Mouse (Mus musculus) kidney, embryonic 15.5 days (tissue): ENCODE results near the gene D6Ertd527e. TPM values are rescaled to one million over a fixed set of nuclear protein-coding genes. Genes with fewer than 3 reads are reported as not detected.
A peak's percentile ranks its signal among the peaks of the same experiment; 100 is the strongest.
"Not testable (repeated sequence)": the region's sequence is repeated elsewhere in the genome, so short reads cannot be mapped to it uniquely, and the experiment has no call there.

Source experiments
- ATAC-seq: fragments of 200-750 bp; cut with Nextera tagmentation; replicated peaks from 2 replicates; pipeline ENCODE4 v1.8.0; 2017; ENCODE audit warnings: moderate TSS enrichment; ENCODE audit not compliant: low FRiP score
- H3K27ac ChIP-seq: fragments of 300-500 bp; sonication (generic); 2 replicates; pipeline ENCODE4 v1.5.1; 2015; ENCODE audit warnings: mild to moderate bottlenecking, inconsistent platforms
- H3K27me3 ChIP-seq: fragments of 300-500 bp; sonication (generic); 2 replicates; pipeline ENCODE4 v1.6.1; 2015; ENCODE audit warnings: inconsistent platforms
- H3K36me3 ChIP-seq: fragments of 300-500 bp; sonication (generic); 2 replicates; pipeline ENCODE4 v1.6.1; 2015; ENCODE audit warnings: inconsistent platforms
- H3K4me1 ChIP-seq: fragments of 300-500 bp; sonication (generic); 2 replicates; pipeline ENCODE4 v1.6.1; 2015; ENCODE audit warnings: inconsistent platforms
- H3K4me2 ChIP-seq: fragments of 300-500 bp; sonication (generic); 2 replicates; pipeline ENCODE4 v1.6.1; 2015; ENCODE audit warnings: moderate library complexity, mild to moderate bottlenecking, inconsistent platforms
- H3K4me3 ChIP-seq: fragments of 300-500 bp; sonication (generic); replicated peaks from 2 replicates; pipeline ENCODE4 v1.5.1; 2015; ENCODE audit warnings: mild to moderate bottlenecking, inconsistent platforms
- H3K9ac ChIP-seq: fragments of 300-500 bp; sonication (generic); 2 replicates; pipeline ENCODE4 v1.6.1; 2015; ENCODE audit warnings: mild to moderate bottlenecking, inconsistent platforms
- H3K9me3 ChIP-seq: fragments of 300-500 bp; sonication (generic); replicated peaks from 2 replicates; pipeline ENCODE4 v1.6.1; 2016; ENCODE audit warnings: inconsistent platforms
- WGBS: fragments of 180-500 bp; shearing (Covaris S2); methylation state at CpG from one replicate; pipeline ENCODE4 v1.1.7; 2015; ENCODE audit warnings: mixed read lengths; 5-methylcytosine and 5-hydroxymethylcytosine counted together
- polyA plus RNA-seq: library from polyadenylated mRNA; unstranded; fragments of >200 nt; fragmentation: Nextera tagmentation; extraction: Ambion mirVana; gene quantifications from 2 replicates; pipeline ENCODE4 v1.2.1, GENCODE M21; 2015

D6Ertd527e gene
- polyA plus RNA-seq, 1 experiment from 2014 or later: 0.38 TPM

DNA sequence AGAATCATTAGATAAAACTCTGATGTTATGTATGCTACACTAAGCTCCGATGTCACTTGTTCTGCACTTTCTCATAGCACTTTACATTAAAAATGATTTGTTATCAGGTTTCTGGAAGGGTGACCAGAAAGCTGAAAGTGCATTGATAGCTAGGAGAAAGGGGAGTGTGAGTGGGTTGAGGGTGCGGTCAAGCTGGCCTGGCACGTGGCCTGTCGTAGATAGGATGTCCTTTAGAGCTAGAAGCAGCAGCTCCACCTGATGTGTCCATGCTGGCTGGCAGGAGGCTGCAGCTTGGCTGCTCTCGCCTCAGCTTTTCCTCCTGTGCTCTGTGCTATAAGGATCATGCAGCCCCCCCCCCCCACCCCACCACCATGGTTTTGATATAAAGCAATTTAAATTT is 12.1 kb upstream of the D6Ertd527e start:
- Histone ChIP-seq H3K27ac (no peak overlapping the region), H3K9me3 (no peaks in the 10 kb centered on the region), H3K4me3 (no peak overlapping the region), H3K4me2 (no peak overlapping the region), H3K27me3 (no peaks in the 10 kb centered on the region), H3K9ac (no peak overlapping the region), H3K36me3 (peaks cover 40% of the 10 kb centered on the region), H3K4me1 (peaks cover under 1% of the 10 kb centered on the region; the same call in 1 of the 2 replicates)
- WGBS: 80% methylated on average over 5 of the region's 5 CpGs
- no peak for ATAC-seq

DNA sequence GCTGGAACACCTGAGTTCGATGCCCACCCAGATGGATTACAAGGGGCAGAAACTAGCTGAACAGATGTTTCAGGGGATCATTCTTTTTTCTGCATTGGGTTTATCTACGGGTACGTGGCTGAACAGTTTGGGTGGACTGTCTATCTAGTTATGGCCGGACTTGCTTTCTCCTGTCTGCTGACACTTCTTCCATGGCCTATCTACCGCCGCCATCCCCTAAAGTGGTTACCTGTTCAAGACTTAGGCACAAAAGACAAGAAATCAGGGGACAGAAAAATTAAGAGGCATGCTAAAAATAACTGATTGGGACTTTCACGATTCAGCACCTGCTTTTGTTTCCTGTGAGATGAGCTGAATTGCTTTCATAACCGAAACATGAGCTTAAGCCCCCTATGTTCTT is 10.9 kb upstream of the D6Ertd527e start:
- not testable (repeated sequence) for H3K27me3 ChIP-seq, H3K4me2 ChIP-seq, H3K4me1 ChIP-seq, H3K9ac ChIP-seq, H3K4me3 ChIP-seq, H3K9me3 ChIP-seq, ATAC-seq, H3K27ac ChIP-seq
- peaks cover 29% of the 10 kb centered on the region for H3K36me3 ChIP-seq
- WGBS: 90% methylated on average over 8 of the region's 8 CpGs

DNA sequence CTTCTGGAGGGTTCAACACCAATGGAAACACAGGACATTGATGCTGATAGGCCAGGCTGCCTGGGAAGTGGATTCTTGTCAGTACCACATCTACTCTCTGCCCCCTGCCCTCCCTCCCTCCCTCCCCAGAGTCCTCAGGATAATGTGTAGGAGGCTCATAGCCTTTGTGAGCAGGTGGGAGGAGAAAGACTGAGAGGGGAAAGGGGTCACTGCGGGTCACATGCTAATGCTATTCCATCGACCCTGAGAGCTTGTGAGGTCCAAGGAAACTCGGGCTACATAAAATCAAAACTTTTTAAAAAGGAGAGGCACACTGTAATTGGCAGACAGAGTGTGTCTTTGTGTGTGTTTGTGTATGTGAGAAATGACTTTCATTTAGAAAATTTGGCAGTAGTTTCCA is 5.3 kb upstream of the D6Ertd527e start:
- Histone ChIP-seq H3K36me3 (no peaks in the 10 kb centered on the region), H3K4me1 (peaks cover 44% of the 10 kb centered on the region), H3K27ac (no peak overlapping the region), H3K27me3 (no peaks in the 10 kb centered on the region), H3K9ac (no peak overlapping the region), H3K4me3 (no peak overlapping the region), H3K9me3 (no peaks in the 10 kb centered on the region), H3K4me2 (no peak overlapping the region)
- ATAC-seq: no peak
- WGBS: 14% methylated on average over 3 of the region's 3 CpGs

DNA sequence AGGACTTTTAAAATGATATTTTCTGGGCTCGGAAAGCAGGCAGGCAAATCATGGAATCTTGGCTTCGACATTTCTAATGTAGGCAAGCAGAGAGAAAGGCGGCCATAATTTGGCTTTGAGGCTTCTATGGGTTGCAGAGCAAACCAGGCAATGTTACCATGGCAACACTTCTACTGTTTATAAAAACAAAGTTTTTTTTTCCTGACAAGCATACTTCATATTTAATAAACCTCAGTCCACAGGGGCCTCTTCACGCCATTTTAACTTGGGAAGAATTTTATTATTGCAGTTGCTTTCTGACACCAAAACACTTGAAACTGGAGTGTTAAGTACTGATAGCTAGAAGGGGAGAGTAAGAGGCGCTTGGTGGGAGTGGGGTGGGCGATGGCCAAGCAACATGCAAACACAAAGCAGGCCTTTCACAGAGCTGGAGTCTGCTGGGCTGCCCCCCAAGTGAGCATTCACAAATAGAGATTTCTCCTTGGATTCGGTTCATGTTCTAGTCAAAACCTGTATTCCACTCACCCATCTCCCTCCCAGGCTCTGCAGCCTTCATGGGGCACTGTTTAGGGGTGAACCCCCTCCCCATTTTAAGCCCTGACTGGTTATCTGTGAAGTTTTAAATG is 4.8 kb upstream of the D6Ertd527e start:
- Histone ChIP-seq H3K27ac (no peak overlapping the region), H3K9ac (no peak overlapping the region)
- WGBS: 56% methylated on average over 7 of the region's 7 CpGs

DNA sequence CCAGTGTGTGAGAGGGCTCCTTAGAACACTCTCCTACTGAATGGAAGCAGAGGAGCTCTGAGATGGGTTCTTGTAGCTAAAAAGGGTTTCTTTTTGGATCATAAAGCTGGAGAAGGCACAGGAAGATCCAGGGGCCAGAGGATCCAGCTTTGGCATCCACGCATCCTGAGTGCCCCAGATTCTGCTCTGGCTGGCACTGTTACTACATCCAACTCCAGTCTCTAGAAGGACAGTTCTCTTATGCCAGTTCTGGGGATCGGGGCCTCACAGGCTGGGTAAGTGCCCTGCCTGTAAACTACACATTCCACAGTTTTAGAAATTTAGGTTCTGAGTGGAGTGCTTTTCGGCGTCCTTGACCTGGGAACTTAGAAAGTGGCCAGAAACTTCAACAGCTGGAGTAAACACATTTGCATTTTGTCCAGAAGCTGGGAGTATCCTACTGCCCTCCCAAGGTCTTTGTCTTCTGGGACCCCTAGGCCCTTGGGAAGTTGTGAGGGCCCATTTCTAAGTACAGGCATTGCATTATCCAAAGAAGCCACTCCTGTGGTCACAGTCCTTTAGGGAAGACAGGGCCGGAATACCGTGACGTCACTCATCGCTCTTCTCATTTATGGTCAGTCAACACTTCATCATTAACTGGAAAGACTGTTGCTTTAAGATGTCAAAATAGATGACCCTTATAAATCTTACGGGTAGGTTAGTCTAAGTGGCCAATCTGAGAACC is 4.1 kb upstream of the D6Ertd527e start:
- H3K4me1 ChIP-seq: peaks cover 44% of the 10 kb centered on the region
- H3K36me3 ChIP-seq: no peaks in the 10 kb centered on the region
- WGBS: 65% methylated on average over 9 of the region's 9 CpGs
- no peak overlapping the region for H3K4me3 ChIP-seq
- no peaks in the 10 kb centered on the region for H3K9me3 ChIP-seq
- no peaks in the 10 kb centered on the region for H3K27me3 ChIP-seq
- H3K4me2 ChIP-seq: no peak overlapping the region
- no peak overlapping the region for H3K27ac ChIP-seq
- ATAC-seq: no peak
- no peak overlapping the region for H3K9ac ChIP-seq

More for the DNA sequence above, 4.8 kb upstream of the D6Ertd527e start:
- Histone ChIP-seq H3K27me3 (no peaks in the 10 kb centered on the region), H3K4me2 (no peak overlapping the region), H3K4me3 (no peak overlapping the region), H3K9me3 (no peaks in the 10 kb centered on the region), H3K36me3 (no peaks in the 10 kb centered on the region), H3K4me1 (peaks cover 44% of the 10 kb centered on the region)
- ATAC-seq: no peak

DNA sequence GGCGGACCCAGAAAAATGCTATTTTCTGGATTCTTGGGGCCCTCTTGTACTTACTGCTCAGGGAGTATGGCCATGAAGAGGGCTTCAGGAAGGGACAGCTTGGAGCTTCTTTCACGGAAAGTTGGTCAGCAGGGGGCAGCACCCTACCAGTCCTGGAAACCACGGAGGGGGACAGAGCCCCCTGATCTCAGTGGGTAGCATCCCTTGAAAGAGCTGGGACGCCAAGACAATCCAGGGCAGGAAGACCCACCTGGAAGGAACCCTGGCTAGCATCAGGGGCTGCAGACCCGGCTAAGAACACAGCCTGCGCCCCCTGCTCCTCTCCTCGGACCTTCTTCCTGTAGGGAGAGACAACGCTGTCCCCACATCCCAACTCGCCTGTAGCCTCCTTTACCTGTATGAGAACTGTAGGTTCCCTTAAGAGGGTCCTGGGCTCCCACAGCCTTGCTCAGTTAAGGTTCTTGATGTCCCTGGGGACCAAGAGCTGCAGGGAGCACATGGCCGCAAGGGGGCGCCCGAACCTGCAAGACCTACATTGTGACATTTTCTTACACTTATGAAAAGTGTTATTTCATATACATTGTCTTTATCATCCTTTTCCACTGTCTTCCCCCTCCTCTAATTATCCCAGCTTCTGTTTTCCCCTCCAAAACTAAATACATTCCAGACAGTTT is 3.1 kb upstream of the D6Ertd527e start:
- H3K36me3 ChIP-seq: no peaks in the 10 kb centered on the region
- H3K9ac ChIP-seq: peak overlapping the region; percentile 42
- WGBS: 10% methylated on average over 12 of the region's 12 CpGs
- H3K9me3 ChIP-seq: no peaks in the 10 kb centered on the region
- H3K4me3 ChIP-seq: peak overlapping the region; percentile 26
- H3K27me3 ChIP-seq: no peaks in the 10 kb centered on the region
- peak; percentile 35 for ATAC-seq
- H3K4me2 ChIP-seq: peak overlapping the region; percentile 63
- H3K27ac ChIP-seq: peak overlapping the region; percentile 46; the same call in 1 of the 2 replicates
- H3K4me1 ChIP-seq: peaks cover 44% of the 10 kb centered on the region

DNA sequence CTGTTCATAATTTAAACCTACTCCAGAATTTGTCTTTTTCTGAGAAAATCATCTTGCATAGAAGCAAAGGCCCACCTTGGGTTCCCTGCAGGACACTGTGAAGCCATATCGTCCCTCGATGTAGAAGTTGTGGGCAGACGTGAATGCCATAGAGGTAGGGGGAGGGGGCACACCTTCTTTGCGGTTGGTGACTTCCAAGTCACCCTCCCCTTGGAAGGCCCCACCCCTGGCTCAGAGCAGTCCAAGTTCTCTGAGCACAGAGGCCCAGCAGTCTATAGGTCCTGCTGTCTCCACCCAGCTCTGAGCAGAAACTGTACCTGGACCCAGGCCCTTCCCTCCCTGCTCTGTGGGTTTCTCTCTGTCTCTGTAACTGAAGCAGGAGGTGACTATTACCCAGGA is 2.6 kb upstream of the D6Ertd527e start:
- Histone ChIP-seq H3K36me3 (no peaks in the 10 kb centered on the region), H3K9ac (no peak overlapping the region), H3K9me3 (no peaks in the 10 kb centered on the region), H3K27ac (peak overlapping the region; percentile 46; the same call in 1 of the 2 replicates), H3K4me2 (no peak overlapping the region), H3K4me3 (no peak overlapping the region), H3K4me1 (peaks cover 44% of the 10 kb centered on the region), H3K27me3 (no peaks in the 10 kb centered on the region)
- 17% methylated on average over 4 of the region's 4 CpGs for WGBS
- ATAC-seq: peak; percentile 55; the same call in 1 of the 2 replicates

DNA sequence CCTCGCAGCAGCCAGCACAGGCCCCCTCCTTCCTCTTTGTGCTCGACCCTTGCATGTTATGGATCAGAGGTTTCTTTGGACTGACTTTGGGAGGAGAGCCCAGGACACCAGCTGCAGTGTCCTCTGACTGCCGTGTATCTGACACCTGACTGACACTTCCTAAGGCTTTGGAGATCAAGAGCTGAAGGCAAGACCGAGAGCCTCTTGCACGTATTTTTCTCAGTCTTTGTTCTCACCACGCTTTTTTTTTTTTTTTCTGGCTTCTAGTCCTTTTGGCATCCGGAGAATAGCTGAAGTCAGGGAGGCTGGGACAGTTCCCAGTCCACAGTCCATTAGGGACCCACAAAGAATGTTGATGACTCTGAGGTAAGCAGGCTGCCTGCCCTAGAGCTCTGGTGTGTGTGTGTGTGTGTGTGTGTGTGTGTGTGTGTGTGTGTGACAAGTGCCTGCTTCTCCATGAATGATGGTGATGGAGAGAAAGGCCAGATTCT is 2.1 kb upstream of the D6Ertd527e start:
- Histone ChIP-seq H3K9ac (no peak overlapping the region), H3K4me2 (no peak overlapping the region), H3K36me3 (no peaks in the 10 kb centered on the region), H3K9me3 (no peaks in the 10 kb centered on the region), H3K4me1 (peaks cover 43% of the 10 kb centered on the region), H3K27me3 (no peaks in the 10 kb centered on the region), H3K4me3 (no peak overlapping the region), H3K27ac (peak overlapping the region; percentile 46; the same call in 1 of the 2 replicates)
- ATAC-seq: 0 out of 2 replicates have a peak, but pooled peaks have one; percentile 35
- 9% methylated on average over 7 of the region's 7 CpGs for WGBS

DNA sequence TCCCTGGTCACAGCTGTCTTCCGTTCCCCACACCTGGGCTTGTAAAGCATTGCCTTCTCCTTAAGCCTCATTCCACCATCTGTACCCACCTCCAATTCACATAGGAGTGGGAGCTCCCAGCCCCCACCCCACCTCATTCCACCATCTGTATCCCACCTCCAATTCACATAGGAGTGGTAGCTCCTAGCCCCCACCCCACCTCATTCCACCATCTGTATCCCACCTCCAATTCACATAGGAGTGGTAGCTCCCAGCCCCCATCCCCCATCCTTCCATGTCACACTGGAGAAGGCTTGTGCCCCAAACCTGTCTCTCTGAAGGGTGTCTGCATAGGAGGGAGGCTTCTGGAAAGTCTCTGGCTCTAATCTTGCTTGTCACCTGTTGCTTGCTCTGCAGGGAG is 1.2 kb upstream of the D6Ertd527e start:
- Histone ChIP-seq H3K4me1 (peaks cover 35% of the 10 kb centered on the region), H3K9me3 (no peaks in the 10 kb centered on the region), H3K27me3 (no peaks in the 10 kb centered on the region), H3K9ac (no peak overlapping the region), H3K4me2 (no peak overlapping the region), H3K36me3 (no peaks in the 10 kb centered on the region), H3K27ac (no peak overlapping the region), H3K4me3 (no peak overlapping the region)
- WGBS: 79% methylated on average over 1 of the region's 1 CpGs
- no peak for ATAC-seq

DNA sequence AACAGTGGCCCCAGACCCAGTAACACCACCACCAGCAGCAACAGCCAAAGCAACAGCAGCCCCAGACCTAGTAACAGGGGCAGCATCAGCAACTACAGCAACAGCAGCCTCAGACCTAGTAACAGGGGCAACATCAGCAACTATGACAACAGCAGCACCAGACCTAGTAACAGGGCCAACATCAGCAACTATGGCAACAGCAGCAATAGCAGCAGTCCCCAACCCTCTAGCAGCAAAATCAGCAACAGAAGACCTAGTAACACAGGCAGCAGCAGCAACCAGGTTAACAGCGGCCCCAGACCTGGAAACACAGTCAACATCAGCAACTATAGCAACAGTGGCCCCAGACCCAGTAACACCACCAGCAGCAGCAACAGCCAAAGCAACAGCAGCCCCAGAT is 6.9 kb downstream of the D6Ertd527e start:
- 87% methylated on average over 1 of the region's 1 CpGs for WGBS

DNA sequence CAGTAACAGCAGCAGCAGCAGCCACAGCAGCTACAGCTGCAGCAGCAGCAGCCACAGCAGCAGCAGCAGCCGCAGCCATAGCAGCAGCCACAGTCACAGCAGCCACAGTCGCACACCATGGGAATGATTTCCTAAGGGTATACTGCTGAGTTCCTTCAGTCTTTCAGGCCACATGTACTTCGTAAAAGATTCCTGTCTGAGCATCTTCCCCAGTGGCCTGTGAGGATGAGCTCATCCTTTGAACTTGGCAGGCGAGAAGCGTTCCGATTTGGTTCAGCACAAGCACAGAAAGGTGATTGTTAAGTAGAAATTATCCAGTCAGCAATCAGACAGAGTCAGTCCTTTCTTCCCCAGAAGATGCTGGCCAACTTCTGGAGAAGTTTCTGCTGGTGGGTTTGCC is 7.6 kb downstream of the D6Ertd527e start:
- ATAC-seq: no peak
- no peak overlapping the region for H3K9ac ChIP-seq
- no peaks in the 10 kb centered on the region for H3K36me3 ChIP-seq
- no peak overlapping the region for H3K4me3 ChIP-seq
- WGBS: 86% methylated on average over 6 of the region's 6 CpGs
- H3K4me1 ChIP-seq: no peaks in the 10 kb centered on the region
- no peak overlapping the region for H3K27ac ChIP-seq
- no peaks in the 10 kb centered on the region for H3K9me3 ChIP-seq
- H3K27me3 ChIP-seq: no peaks in the 10 kb centered on the region
- H3K4me2 ChIP-seq: no peak overlapping the region

More for the DNA sequence above, 6.9 kb downstream of the D6Ertd527e start:
- Histone ChIP-seq H3K4me2 (no peak overlapping the region), H3K9ac (no peak overlapping the region), H3K4me1 (no peaks in the 10 kb centered on the region), H3K9me3 (no peaks in the 10 kb centered on the region), H3K36me3 (no peaks in the 10 kb centered on the region), H3K27me3 (no peaks in the 10 kb centered on the region), H3K27ac (no peak overlapping the region), H3K4me3 (no peak overlapping the region)
- no peak for ATAC-seq

DNA sequence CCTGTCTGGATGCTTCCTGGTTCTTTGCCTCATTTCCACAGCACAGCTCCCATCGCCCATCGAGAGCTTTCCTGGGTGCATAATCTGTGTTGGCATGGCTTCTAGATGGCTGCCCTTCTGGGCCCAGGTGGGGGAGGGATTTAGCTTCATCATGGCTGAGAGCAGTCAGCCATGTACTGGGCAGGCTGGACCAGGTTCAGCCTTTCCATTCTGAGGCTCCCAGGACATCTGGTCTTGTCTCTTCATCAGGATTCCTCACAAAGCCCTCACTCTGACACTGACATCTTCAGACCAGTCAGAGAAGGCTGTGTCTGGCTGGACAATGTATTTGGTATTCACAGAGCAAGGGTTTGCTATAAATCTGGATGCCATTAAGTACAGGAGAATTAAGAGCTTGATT is 11.4 kb downstream of the D6Ertd527e start:
- 0 out of 2 replicates have a peak, but pooled peaks cover 2% of the 10 kb centered on the region for H3K4me1 ChIP-seq
- no peaks in the 10 kb centered on the region for H3K9me3 ChIP-seq
- H3K36me3 ChIP-seq: no peaks in the 10 kb centered on the region
- no peak overlapping the region for H3K9ac ChIP-seq
- H3K4me3 ChIP-seq: no peak overlapping the region
- no peak overlapping the region for H3K27ac ChIP-seq
- ATAC-seq: no peak
- H3K4me2 ChIP-seq: no peak overlapping the region
- H3K27me3 ChIP-seq: no peaks in the 10 kb centered on the region
- WGBS: 77% methylated on average over 2 of the region's 2 CpGs
